Mouse (Mus musculus) liver, postnatal 0 days (tissue): ENCODE data around the gene Tomt.

ENCODE experiments used
- CTCF ChIP-seq: sonication (generic); IDR thresholded peaks from 2 replicates; pipeline ENCODE4 v1.5.1; 2016; ENCODE audit warnings: antibody characterized with exemption, low read depth
- EP300 ChIP-seq: IDR thresholded peaks from 2 replicates; pipeline ENCODE4 v1.6.1; 2016; ENCODE audit warnings: antibody characterized with exemption, low read depth, mild to moderate bottlenecking

DNA sequence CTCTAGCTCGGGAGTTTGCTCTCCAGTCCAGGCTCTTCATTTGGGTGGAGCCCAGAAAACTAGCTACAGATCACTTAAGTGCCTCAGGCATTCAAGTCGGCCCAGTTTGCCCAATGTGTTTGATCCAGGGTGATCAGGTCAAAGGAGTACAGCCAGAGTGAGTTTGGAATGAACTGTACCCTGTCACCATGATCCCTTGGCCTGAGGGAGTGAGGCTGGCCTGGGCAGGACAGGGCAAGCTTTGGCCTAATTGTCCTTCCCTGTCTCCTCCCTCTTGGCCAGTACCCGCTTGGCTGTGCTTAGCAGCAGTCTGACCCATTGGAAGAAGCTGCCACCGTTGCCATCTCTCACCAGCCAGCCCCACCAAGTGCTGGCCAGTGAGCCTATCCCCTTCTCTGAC is 4.0 kb upstream of the Tomt start:
- TF ChIP-seq CTCF: no peak
- TF ChIP-seq EP300: no peak
